Mouse (Mus musculus): ENCODE measurements at regions not wholly inside any gene's neighbourhood (a gene's known extent, or its start where the extent isn't known, plus 50 kb on each side); places are given as distances from the start of the nearest gene placed in this dataset.

DNA sequence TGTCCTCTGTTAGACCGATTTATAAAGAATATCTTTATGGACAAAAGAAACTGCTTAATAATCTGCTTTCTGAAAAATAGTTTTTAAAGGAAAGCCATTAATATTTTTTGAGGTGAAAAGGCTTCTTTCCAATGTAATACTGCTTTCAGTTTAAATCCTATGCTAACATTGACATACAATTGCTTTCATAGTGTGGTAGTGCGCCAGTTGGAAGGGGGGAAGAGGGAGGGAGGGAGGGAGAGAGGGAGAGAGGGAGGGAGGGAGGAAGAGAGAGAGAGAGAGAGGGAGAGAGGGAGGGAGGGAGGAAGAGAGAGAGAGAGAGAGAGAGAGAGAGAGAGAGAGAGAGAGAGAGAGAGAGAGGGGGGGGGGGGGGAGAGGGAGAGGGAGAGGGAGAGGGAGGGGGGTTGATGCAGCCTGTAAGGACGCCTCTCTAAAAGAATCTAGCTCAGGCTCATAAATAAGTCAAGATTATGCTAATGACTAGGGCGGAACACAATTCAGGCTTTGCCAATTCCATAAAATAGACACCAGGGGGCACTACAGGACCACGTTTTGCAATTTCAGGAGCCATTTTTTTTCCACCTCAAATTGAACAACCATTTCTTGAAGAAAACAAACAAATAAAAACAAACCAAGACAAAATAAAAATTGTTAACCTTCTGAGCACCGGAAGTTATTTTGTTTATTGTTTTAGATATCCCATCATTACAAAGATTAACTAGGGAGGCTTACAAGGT is 223.6 kb upstream of the Nfe2l3 start:
- peak; percentile 88 for DNase-seq (ENCODE audit: low read depth, low spot score)

DNA sequence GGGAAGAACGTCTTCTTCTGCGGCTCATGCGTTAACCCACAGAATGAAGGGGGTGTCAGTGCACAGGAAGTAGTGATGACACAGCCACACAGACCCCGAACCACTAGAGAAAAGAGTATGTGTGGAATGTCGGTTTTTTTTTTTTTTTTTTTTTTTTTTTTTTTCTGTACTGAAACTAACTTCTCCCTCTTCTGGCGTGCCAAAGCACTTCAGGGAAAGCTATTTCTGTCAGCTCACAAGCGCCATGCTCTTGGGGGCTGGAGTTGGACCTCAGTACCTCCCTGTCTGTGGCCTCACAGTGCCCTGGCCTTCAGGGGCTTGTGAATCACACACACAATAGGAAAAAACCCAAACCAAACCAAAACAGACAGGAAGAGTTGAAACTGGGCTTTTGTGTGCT is 221.1 kb upstream of the Nfe2l3 start:
- no peak for DNase-seq (ENCODE audit: low read depth, low spot score)

DNA sequence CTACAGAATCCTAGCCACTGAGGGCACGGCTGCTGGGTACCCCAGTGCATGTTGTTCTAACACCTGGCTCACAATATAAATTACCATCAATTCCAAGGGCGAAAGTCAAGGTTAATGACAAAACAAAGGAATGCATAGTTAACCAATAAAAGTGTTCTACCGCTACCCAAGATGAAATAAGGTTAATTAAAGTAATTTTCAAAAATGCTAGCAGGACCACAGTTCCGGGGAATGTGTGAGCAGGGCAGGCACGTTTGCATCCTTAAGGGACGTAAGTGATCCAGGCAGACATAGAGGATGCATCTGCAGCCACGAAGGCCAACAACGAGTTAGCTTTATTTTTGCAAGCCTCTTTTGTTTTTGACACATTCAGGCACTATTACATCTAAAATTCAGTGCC is 220.3 kb upstream of the Nfe2l3 start:
- no peak for DNase-seq (ENCODE audit: low read depth, low spot score)

DNA sequence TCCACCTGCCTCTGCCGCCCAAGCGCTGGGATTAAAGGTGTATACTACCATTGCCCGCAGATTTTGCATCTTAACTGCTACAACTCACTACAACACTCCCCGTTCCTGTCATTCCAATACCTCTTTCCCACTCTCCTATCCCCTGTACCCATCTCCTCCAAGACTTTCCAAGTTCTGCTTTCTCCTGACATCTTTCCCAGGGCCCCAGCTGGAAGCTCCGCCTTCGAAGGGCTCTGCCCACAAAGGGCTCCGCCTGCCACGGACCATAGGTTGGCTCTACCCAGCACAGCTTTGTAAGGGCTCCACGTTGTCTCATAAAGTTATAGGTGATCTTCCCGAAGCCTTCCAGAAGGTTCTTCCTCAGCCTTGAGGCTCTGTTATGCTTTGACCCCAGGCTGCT is 217.1 kb upstream of the Nfe2l3 start:
- no peak for DNase-seq (ENCODE audit: low read depth, low spot score)

DNA sequence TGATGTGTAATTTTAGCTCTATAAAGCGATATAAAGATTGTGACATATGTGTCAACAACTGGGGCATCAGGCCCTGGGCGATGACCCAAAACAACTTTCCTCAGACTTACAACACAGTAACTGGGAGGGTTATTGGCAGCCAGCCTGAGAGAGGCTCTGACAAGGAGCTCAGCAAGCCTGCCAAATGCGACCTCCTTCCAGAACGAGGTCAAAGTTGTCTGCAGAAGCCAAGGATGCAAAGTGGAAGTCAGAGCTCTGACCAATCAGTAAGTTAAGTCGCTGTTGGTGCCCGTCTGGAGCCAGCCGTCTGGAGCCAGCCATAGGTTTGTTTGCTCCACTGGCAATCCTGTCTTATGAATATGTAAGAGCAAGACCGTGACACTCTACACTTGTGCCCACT is 216.0 kb upstream of the Nfe2l3 start:
- DNase-seq (ENCODE audit: low read depth, low spot score), result no peak

DNA sequence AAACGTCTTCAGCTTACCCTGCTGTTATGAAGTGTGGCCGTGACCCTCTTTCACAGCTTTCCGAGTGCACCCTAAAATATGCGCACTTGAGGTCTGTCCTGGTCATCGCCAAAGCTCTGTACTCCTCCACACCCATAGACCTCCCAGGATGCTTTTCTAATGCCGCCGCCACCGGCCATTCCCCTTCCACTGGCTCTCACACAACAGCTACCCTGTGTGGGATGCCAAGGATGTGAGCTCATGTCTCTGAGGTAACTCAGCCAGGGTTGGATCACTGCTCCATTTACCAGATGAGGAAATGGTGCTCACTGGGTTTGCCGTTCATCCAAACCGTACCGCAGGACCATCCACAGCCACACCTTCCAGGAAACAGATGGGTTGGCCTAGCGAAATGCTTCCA is 212.8 kb upstream of the Nfe2l3 start:
- DNase-seq (ENCODE audit: low read depth, low spot score), result no peak

DNA sequence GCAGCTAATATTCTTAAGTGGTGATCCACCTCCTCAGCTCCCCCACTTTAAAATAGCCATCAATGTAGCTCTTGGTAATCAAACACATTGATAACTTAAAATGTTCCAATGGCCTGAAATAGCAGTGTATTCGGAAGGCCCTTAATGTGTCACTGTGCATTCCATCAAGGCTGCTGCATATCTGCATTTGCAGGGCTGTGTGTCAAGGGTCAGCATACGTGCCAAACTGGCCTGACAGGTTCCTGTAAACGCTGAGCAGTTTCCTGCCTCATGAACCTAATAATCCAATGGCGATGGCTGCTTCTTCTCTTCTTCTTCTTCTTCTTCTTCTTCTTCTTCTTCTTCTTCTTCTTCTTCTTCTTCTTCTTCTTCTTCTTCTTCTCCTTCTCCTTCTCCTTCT is 211.7 kb upstream of the Nfe2l3 start:
- no peak for DNase-seq (ENCODE audit: low read depth, low spot score)

DNA sequence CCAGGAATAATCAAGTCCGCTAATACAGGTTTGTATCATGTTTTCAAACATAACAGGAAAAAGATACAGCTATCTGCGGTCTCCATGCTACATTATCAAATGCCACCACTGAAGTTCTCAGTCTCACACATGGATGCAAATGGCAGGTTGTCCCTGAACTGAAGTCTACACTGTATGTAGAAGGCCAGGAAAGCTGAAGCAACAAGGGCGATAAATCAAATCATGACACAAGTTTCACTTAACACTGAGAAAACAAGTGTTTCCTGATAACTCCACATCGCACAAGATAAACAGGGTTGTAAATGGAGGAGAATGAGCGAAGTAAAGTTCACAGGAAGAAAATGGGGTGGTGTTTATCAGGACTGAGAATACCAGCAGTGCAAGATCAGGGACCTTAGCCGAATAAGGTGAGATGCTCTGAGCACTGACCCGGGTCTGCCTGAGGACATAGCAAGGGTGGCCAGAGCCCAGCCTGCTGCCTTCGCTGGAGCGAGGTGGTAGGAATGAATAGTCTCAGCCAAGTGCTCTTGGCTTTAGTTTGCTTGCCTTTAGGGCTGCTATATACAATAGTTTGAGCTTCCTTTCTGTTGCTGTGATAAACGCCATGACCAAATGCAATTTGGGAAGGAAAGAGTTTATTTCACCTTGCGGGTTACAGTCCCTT is 196.3 kb upstream of the Nfe2l3 start:
- DNase-seq (ENCODE audit: low read depth, low spot score), result no peak

DNA sequence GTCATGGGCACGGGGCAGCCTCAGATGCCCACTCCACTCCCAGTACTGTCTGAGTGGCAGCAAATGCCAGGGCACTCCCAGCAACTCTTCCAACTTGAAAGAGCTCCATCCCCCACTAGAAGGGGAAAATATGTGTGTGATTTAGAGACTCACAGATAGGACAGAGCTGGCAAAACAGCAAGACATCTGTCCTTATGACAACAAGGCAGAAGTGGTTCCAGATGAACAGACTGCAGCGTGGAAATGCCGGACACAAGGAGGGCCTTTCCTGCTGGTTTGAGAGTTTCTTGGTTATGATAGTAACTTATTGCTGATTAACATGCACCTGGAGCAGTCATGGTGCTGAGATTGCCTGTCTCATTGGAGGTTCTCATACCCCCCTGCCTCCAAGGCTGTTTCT is 192.4 kb upstream of the Nfe2l3 start:
- DNase-seq (ENCODE audit: low read depth, low spot score), result no peak

DNA sequence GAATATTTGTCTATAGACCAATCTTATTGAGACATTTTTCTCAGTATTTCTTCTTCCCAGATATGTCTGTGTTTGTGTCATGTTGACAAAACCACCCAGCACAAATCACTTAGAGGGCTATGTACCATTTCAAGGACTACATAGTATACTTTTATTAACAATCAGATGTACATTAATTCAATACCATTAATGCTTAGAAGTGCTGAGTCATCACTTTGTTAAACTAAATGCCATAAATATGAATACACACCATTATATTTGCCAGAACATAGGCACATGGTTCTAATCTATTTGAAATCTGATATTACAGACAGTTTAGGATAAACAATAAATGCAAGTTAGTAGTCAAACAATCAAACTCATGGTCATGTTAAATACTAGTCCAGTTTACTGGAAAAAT is 182.2 kb upstream of the Nfe2l3 start:
- no peak for DNase-seq (ENCODE audit: low read depth, low spot score)

DNA sequence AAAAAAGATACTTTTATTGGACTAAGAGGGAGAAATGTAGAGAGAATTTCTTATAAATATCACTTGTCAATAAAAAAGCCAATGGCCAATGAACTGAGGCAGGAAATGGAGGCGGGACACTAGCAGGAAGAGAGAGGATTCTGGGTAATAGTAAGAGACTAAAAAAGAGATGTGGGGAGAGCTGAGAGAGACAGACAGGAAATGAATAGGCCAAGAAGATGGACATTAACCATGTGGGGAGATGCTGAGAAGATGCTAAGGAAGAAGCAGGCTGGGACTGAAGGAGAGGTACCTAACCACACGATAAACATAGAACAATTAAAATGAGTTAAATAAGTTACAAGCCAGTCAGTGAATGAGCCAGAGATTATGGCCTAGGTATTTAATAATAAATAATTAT is 181.0 kb upstream of the Nfe2l3 start:
- DNase-seq (ENCODE audit: low read depth, low spot score), result no peak

DNA sequence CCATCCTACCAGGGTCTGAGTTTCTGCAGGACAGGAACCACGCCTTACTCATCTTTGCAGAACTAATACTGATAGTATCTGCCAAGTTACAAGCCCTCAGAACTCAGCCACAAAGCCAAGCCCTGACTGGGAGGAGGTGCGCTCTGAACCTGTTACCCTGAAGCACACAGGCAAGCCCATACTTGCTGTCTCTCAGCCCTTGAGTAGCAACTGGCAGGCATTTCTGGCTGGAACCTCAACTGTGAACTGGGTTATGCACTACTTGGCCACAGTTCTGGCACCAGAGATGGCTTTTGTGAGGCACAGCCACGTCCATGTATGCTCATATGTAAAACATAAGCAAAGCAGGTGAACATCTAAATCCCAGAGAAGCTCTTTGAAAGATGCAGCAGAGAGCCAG is 179.7 kb upstream of the Nfe2l3 start:
- DNase-seq (ENCODE audit: low read depth, low spot score), result no peak

DNA sequence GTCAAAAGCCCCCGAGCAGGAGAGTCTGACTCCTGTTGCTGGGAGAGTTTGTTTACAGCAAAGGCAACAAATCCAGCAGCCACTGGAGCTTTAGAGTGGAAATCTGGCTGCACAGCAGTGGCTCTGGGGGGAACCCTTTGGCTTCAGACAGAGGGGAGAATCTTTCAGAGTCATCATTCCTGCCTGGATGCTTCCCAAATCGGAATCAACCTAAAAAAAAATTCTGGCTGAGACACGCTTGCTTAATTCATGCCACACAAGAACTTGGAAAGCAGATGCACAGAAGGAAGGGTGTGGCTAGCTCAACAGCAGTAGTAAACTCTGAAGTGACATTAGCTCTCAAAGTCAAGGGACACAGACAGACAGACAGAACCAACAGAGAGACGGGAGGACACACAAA is 175.8 kb upstream of the Nfe2l3 start:
- DNase-seq (ENCODE audit: low read depth, low spot score), result no peak

DNA sequence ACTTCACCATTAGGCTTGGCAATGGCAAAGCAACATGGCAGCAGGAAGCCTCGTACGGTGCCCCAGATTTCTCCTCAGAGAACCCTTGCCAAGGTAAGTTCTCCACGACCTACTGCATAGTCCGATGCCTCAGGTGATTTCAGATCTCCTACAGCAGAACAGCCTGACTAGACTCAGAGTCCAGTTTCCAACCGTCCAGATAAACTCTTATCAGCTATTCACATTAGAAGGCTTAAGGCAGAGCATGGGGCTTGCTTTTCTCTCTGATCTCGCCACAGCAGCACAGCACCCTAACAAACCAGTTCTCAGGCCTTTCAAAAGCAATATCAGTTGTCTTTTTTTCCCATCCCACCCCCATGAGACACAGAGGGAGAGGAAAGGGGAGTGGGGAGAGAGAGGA is 174.9 kb upstream of the Nfe2l3 start:
- no peak for DNase-seq (ENCODE audit: low read depth, low spot score)

DNA sequence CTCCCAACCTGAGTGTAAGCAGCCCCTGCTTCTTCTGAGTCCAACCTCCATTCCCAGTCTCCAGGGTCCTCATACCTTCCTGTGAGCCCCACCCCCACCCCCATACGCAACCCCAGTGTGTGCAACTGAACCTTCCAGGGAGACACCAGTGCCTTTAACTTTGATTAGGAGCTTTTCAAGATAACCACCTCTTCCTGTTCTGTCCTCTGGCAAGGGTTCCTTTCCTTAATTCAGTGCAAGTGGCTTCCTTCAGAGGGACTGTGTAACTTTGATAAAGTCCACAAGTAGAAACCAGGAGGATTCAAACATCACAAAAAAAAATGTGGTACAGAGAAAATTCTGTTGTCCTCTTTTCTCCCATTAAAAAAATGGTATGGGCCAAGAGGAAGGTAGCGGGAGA is 174.2 kb upstream of the Nfe2l3 start:
- no peak for DNase-seq (ENCODE audit: low read depth, low spot score)

DNA sequence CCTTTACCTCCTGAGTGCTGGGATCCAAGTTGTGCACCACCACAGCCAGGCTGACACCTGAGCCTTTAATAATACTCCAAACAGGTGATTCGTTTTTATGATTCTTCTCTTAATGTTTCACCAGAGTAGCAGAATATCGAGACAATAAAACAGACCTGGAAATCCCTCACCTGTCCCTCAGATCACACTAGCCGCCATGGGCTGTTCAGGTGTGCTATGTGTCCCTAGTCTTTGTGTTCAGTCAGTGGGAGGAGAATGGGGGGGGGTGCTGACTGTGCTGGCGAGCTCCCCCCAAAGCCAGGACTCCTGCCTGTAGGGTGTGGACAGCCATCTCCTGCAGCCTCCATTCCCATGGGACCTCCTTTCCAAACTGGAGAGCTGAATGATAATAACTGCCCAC is 168.9 kb upstream of the Nfe2l3 start:
- no peak for DNase-seq (ENCODE audit: low read depth, low spot score)

DNA sequence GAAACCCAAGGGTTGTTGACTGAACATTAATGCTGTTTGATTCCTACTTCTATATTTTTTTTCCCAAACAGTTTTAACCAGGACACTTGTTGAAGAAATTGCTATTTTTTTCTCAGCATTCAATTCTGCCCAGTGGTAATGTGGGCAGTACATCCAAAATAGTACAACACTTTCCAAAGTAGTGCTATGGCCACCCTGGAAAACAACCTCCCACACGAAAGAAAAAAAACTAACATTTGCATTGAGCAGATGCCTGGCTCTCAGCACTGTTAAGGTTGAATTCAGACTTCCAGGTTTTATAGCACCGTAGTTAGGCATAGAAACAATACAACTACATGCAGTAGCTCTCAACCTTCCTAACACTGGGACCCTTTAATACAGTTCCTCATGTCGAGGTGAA is 167.1 kb upstream of the Nfe2l3 start:
- DNase-seq (ENCODE audit: low read depth, low spot score), result no peak

DNA sequence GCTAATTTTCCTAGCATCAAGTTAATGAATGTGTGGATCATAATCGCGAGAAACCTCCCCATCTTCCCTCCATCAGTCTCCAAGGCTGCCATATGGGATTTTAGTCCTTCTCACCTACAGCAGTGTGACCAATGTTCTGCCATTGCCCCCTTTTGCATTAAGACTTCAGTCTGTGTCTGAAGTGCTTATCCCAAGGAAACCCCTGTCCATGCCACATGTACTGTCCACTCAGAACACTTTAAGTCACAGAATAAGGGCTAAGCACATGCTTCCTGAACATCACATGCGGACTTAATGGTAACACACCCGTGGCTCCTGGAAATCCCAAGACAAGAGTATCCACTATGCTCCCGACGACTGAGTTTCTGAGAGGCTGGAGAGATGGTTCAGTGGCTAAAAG is 165.7 kb upstream of the Nfe2l3 start:
- no peak for DNase-seq (ENCODE audit: low read depth, low spot score)

DNA sequence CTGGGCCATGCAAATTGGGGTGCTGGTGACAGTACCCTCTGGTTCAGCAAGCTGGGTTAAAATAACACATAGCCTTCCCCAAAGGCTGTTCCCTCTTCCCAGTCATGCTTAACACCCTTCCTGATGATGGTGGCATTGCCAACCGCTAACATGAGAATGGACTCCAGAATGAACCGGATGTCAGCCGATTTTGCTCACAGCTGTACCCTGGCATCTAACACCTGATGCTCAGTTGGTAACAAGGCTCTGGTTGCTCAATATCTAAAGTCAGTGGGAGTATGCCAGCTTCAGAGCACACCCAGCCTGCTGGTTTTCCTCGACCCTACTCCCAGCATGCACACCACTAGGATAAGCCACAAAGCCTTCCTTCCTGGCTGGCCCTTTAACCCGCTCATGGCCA is 164.6 kb upstream of the Nfe2l3 start:
- no peak for DNase-seq (ENCODE audit: low read depth, low spot score)

DNA sequence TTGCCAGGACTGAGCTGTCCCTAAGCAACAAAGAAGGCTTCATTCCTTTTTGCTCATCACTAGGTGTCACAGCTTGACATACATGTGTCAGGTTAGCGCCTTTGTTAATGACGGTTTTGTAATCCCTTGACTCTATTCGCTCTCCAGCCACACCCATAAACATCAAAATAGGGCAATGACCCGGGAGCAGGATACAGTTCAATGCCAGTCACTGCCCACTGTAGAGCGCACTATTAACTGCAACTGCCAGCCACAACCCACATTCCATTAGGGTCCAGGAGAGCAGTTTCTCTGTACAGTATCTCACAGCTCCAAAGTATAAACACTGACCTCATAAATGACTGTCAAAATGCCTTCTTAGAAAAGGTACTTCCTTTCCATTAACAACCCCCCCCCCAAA is 163.5 kb upstream of the Nfe2l3 start:
- no peak for DNase-seq (ENCODE audit: low read depth, low spot score)

DNA sequence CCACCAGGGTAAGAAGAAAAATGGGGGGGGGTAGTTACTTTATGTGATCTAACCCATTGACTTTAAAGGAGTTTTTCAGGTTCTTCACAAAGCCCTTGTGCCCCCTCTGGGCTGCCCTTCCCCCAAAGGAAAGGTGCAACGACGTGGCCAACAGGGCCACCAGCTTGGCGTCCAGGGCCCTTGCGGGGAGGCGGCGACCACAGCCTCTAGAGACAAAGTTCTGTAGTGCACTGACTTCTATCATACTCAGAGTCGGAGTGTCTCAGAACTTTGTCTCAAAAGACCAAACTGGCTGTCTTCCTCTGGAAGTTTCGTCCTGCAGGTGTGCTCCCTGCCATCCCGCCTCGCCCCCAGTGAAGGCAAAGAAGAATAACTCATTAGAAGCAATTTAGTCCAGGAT is 162.9 kb upstream of the Nfe2l3 start:
- no peak for DNase-seq (ENCODE audit: low read depth, low spot score)

DNA sequence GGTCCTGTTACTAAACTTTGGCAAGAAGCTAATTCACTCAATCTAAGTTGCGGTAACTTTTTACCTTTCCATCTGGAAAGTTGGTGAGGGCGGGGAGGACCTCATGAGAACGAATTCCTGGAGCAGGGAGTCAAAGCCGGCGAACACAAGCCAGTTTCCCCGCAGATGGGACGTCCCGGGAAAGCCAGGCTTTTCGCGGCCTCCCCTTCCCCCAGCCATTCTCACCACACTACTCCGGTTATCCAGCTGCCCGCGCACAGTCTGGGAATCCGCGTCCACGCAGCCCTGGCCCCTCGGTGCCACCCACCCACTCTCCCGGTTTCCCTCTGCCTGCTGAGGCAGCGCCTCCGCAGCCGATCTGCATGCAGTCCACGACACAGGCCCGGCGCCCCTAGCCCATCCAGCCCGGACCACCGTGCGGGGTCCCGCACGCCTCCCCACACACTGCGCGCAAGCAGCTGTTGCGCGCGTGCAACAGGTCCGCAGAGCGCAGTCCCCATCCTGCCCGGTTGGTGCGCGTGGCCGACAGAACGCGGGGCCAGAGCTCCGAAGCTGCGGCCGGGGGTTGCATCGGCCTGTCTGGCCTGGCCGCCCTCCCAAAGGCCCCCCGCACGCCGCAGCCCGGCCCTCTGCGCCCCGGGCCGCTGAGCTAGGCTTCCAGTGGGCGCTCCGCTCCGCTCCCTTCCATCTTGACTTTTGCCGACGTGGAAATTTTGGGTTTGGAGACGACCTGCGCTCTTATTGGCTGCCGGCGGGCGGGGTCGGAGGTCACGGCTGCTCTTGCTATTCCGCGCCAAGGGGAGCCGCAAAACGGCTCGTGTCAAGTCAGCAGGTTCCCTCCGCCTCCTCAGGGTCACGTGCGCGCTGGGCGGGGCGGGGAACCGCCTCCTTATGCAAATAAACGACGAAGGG is 162.0 kb upstream of the Nfe2l3 start:
- peak; percentile 84 for DNase-seq (ENCODE audit: low read depth, low spot score)

DNA sequence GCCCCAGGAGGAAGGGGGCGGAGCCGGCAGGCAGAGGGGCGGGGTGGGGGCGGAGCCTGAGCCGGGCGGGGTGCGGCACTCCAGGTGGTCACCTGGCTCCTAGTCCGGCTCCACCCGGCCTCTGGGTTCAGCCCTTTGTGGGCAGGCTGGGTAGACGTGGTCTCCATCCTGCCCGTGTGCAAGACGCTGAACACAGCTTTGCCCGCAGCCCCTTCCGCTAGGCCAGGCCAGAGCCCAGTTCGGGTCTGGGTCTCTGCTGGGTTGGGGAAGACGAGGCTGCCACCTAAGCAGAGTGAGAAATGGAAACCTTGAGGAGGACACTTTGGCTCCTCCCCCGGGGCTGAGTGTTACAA is 161.4 kb upstream of the Nfe2l3 start:
- no peak for DNase-seq (ENCODE audit: low read depth, low spot score)
